Mouse (Mus musculus) Patski (cell line): Measurements from ENCODE around the gene Pias4. TPM values are rescaled to one million over a fixed set of nuclear protein-coding genes. Genes with fewer than 3 reads are reported as not detected.
"Not testable (repeated sequence)": the region's sequence is repeated elsewhere in the genome, so short reads cannot be mapped to it uniquely, and the experiment has no call there.

ENCODE experiments used
- ATAC-seq: fragments of 100-300 bp; one replicate; pipeline ENCODE4 v1.8.0; 2021
- CTCF ChIA-PET: fragments of 350-600 bp; sonication (Branson Sonifier 250); formaldehyde crosslinking; loops from one replicate; lab custom pipeline; 2022; ENCODE audit warnings: inconsistent platforms; lab: Charles Lee
- POLR2A ChIA-PET: fragments of 350-600 bp; sonication (Branson Sonifier 250); formaldehyde crosslinking; loops from one replicate; lab custom pipeline; 2022; ENCODE audit warnings: antibody characterized with exemption, inconsistent platforms; lab: Charles Lee
- DNase-seq: peaks from one replicate; pipeline ENCODE4 v3.0.0-alpha.2; 2011; ENCODE audit warnings: low read depth, low spot score
- H3K27me3 ChIP-seq: fragments of 371-371 bp; one replicate; pipeline ENCODE4 v1.5.1; 2021
- CTCF ChIP-seq: fragments of 100-300 bp; IDR thresholded peaks from one replicate; pipeline ENCODE4 v1.5.1; 2021
- in situ Hi-C: fragments of 300-500 bp; cut with MboI; formaldehyde crosslinking; loops from 3 replicates; pipeline ENCODE4 v1.11.1; 2018; ENCODE audit warnings: low pct_unique_long_range_greater_than_20kb, mixed read lengths
- polyA plus RNA-seq: library from polyadenylated mRNA; unstranded; gene quantifications from one replicate; pipeline ENCODE4 v1.2.3, GENCODE M21; 2021

Gene Pias4
- 33.9 TPM for polyA plus RNA-seq

- ChIA-PET CTCF (no interaction called here), POLR2A (interaction anchor here (0.6 to 1.0 kb wide), 3 partner anchors 9 to 30 kb away, joined by 3 to 5 read pairs (median 3); no protein-coding TSS in a partner anchor)
- TF ChIP-seq CTCF, result no peak
- no peaks in the 10 kb centered on the region for H3K27me3 ChIP-seq
- ATAC-seq, result peak; percentile 70
- in situ Hi-C loops, result no loop called here
- peak; percentile 98 for DNase-seq
Measured at GRCm38 (mm10) chr10:81167200-81168086, at the start of gene Pias4. Gene Pias4 (minus strand): TSS chr10:81167923.

- ChIA-PET CTCF (interaction anchor here (0.6 to 4.8 kb wide), 13 partner anchors 8 to 26 kb away, joined by 3 to 23 read pairs (median 6); partner anchors contain the start of gene Nmrk2), POLR2A (interaction anchor here (0.8 to 2.2 kb wide), 3 partner anchors 9 to 22 kb away, joined by 3 to 4 read pairs (median 4); partner anchors contain the start of gene Zfr2)
- ATAC-seq, H3K27me3 ChIP-seq, in situ Hi-C loops, DNase-seq: not testable (repeated sequence)
Measured at GRCm38 (mm10) chr10:81217267-81217666, 49.5 kb upstream of the Pias4 start.

GRCm38 (mm10) chr10:81216810-81217209 is 49.1 kb upstream of the Pias4 start:
- DNase-seq (no peak), ATAC-seq (no peak)
- no peak for TF ChIP-seq CTCF
- H3K27me3 ChIP-seq, result no peaks in the 10 kb centered on the region
- in situ Hi-C loops, result no loop called here
- CTCF ChIA-PET, result interaction anchor here (0.9 to 4.8 kb wide), 7 partner anchors 9 to 27 kb away, joined by 3 to 23 read pairs (median 17); no protein-coding TSS in a partner anchor
- POLR2A ChIA-PET, result interaction anchor here (0.5 to 2.2 kb wide), 4 partner anchors 8 to 46 kb away, joined by 3 to 4 read pairs (median 4); partner anchors contain the start of gene Zfr2

DNA sequence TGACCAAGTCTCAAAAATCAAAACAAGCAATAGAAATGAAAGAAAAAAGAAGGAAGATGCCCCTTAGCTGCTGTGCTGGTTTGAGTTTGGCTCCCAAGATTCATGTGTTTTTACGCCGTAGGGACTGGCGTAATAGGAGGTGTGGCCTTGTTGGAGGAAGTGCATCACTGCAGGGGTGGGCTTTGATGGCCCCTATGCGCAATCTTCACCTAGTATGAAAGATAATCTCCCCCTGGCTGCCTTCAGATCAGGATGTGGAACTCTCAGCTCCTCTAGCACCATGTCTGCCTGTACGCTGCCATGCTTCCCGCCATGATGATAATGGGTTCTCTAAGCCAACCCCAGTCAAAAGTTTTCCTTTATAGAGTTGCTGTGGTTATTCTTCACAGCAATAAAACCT is 48.5 kb upstream of the Pias4 start:
- ChIA-PET POLR2A (interaction anchor here (0.5 kb wide), 1 partner anchor 45 kb away, joined by 3 read pairs; no protein-coding TSS in a partner anchor), CTCF (interaction anchor here (0.8 to 4.8 kb wide), 7 partner anchors 11 to 27 kb away, joined by 3 to 23 read pairs (median 17); no protein-coding TSS in a partner anchor)
- in situ Hi-C loops, result no loop called here
- H3K27me3 ChIP-seq, result no peaks in the 10 kb centered on the region
- no peak for ATAC-seq
- no peak for DNase-seq
- no peak for TF ChIP-seq CTCF

DNA sequence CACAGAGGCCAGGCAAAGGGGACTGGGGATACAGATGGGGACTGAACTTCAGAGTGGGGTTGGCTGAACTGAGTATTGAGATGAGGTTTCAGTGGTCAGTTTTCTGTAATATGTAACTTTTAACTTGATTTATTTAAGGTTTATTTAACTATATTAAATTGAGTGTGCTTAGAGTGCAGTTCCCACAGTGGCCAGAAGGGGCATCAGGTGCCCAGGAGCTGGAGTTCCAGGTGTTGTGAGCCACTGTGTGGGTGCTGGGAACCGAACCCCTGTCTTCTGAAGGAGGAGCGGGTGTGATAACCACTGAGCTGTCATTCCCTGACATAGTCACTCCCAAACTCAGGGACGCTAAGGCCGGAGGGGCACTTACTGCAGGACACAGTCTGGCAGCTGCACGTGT is 42.4 kb upstream of the Pias4 start:
- no peaks in the 10 kb centered on the region for H3K27me3 ChIP-seq
- ATAC-seq (no peak), DNase-seq (no peak)
- POLR2A ChIA-PET, result interaction anchor here (1.2 kb wide), 1 partner anchor 21 kb away, joined by 3 read pairs; the partner anchor contains the start of gene Atcay
- in situ Hi-C loops, result no loop called here
- CTCF ChIA-PET, result interaction anchor here (0.9 to 1.6 kb wide), 4 partner anchors 8 to 34 kb away, joined by 3 to 5 read pairs (median 4); no protein-coding TSS in a partner anchor
- TF ChIP-seq CTCF, result no peak

GRCm38 (mm10) chr10:81204137-81204536 is 36.4 kb upstream of the Pias4 start:
- in situ Hi-C loops, result no loop called here
- no peak for TF ChIP-seq CTCF
- POLR2A ChIA-PET, result no interaction called here
- DNase-seq (no peak), ATAC-seq (no peak)
- no peaks in the 10 kb centered on the region for H3K27me3 ChIP-seq
- CTCF ChIA-PET, result interaction anchor here (0.9 kb wide), 1 partner anchor 13 kb away, joined by 3 read pairs; no protein-coding TSS in a partner anchor

DNA sequence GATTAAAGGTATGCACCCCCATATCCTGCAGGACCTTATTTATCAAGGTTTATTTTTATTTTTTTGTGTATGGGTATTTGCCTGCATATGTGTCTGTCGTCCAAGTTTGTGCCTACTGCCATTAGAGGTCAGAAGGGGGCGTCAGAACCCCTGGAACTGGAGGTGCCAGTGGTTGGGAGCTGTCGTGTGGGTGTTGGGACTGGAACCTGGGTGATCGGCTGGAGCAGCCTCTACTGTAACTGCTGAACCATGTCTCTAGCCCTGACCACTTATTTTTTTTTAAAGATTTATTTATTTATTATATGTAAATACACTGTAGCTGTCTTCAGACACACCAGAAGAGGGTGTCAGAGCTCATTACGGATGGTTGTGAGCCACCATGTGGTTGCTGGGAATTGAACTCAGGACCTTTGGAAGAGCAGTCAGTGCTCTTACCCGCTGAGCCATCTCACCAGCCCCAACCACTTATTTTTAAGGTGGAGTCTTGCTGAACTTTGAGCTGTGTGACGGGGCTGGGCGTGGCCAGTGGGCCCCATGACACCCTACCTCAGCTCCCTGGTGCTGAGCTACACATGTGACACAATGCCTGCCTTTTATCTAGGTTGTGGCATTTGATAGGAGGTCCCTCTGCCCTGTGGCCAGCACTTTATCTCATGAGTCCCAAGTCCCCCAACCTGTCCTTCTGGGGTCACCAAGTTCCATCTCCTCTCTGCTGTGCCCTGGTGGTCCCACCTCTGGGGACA is 35.4 kb upstream of the Pias4 start:
- no peak for TF ChIP-seq CTCF
- ChIA-PET POLR2A (no interaction called here), CTCF (interaction anchor here (0.9 to 1.3 kb wide), 3 partner anchors 13 to 15 kb away, joined by 3 to 5 read pairs (median 4); no protein-coding TSS in a partner anchor)
- in situ Hi-C loops, result no loop called here
- no peak for DNase-seq
- no peak for ATAC-seq
- H3K27me3 ChIP-seq, result no peaks in the 10 kb centered on the region

- ATAC-seq, result no peak
- no peak for TF ChIP-seq CTCF
- H3K27me3 ChIP-seq, result no peaks in the 10 kb centered on the region
- ChIA-PET POLR2A (no interaction called here), CTCF (interaction anchor here (1.1 to 1.3 kb wide), 2 partner anchors 13 to 16 kb away, joined by 3 read pairs; no protein-coding TSS in a partner anchor)
- no peak for DNase-seq
- in situ Hi-C loops, result no loop called here
Measured at GRCm38 (mm10) chr10:81201807-81202758, 34.4 kb upstream of the Pias4 start, which contains the start of gene Nmrk2. Gene Nmrk2 (minus strand): TSS chr10:81202051.

DNA sequence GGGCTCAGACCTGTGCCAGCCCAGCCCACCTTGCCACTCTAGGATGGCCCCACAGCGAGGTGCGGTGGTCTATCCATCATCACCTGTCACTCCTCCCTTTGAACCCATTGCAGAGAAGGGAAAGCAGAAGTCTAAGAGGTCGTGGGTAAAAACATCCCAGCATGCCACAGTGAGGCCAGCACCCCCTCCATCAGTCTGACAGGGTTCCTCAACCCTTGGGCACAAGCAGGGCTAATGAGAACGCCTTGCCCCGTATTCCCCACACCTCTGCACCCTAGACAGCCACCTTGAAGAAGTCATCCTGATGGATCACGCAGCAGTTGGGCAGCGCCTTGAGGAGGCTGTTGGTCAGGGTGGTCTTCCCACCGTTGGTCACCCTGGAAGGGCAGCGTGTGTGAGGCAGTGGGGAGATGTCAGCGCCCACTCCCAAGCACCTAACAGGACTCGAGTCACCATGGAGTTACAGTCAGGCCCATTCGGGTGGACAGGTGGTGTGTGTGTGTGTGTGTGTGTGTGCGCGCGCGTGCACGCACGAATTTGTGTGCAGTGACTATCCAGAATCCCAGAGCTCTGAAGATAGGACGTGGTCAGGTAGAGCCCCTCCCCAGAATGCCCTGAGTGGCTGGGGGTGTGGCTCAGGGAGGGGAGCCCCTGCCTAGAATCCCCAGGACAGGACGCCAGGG is 33.0 kb upstream of the Pias4 start:
- H3K27me3 ChIP-seq, result no peaks in the 10 kb centered on the region
- in situ Hi-C loops, result no loop called here
- DNase-seq (no peak), ATAC-seq (no peak)
- ChIA-PET CTCF (no interaction called here), POLR2A (no interaction called here)
- TF ChIP-seq CTCF, result no peak
